Mouse (Mus musculus): Measurements from ENCODE around the gene Slc29a2. TPM values are rescaled to one million over a fixed set of nuclear protein-coding genes. Genes with fewer than 3 reads are reported as not detected.

Slc29a2 gene
- polyA plus RNA-seq (2015; fragmentation: Nextera tagmentation; extraction: Ambion mirVana), result 6.4 and 7.1 TPM in 2 replicates

DNA sequence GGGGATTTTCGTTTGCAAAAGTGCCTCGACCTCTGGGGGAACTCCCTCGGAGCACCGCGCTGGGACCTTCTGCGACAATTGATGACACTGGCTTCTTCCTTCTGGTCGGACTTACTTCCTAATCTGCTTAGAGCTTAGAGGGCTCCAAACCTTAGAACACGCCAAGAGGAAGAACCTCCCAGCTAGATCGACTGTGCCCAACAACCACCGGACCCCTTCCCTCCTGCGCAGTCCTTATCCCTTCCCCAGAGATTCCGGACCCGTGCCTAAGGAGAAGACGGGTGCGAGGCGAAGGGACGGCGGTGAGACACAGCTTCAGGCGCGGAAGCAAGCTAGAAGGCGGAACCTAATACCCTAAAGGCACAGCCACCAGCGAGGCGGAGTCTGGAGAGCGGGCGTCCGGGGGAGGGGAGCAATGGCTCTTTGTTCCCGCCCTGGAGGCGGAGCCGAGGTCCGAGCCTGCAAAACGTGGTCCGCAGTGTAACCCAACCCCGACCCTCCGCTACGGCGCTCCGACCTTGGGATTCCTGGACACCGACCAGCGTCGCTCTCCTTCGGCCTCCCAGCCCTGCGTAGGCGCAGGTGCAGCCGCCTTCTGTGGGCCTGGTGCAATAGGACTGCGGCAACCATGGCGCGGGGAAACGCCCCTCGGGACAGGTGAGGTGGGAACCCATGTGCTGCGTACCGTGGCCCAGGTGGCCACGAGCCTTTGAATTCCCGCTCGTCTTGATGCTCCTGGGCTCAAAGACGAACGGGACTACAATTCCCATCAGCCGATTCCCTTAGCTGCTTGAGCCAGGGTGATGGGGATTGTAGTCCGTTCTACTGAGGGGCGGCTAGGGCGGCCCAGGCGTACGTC, at the start of gene Slc29a2:
TSS of gene Slc29a2 (plus strand) at position 240 of the 859 bp plus-strand sequence.
- ATAC-seq (ENCODE audit: low FRiP score, low TSS enrichment), result peak; percentile 97
- WGBS, result under 1% methylated on average over 62 of the region's 62 CpGs
- peaks cover 8% of the 10 kb centered on the region; the same call in 1 of the 2 replicates for H3K36me3 ChIP-seq (ENCODE audit: insufficient read depth, low read length)
- H3K27me3 ChIP-seq (ENCODE audit: insufficient read depth, low read length), result no peaks in the 10 kb centered on the region
- peak within 1 kb of the TSS; percentile 86 for H3K4me3 ChIP-seq (ENCODE audit: low read length)
- H3K4me2 ChIP-seq (replicated peaks; ENCODE audit: low read depth, low read length), result peak within 1 kb of the TSS; percentile 97
- H3K4me1 ChIP-seq (ENCODE audit: insufficient read depth, low read length), result peaks cover 7% of the 10 kb centered on the region; the same call in 1 of the 2 replicates
- peak within 1 kb of the TSS; percentile 85 for H3K27ac ChIP-seq (ENCODE audit: low read length)
- H3K9me3 ChIP-seq (ENCODE audit: low read length), result no peaks in the 10 kb centered on the region
- H3K9ac ChIP-seq (replicated peaks; ENCODE audit: low read length), result peak within 1 kb of the TSS; percentile 82

DNA sequence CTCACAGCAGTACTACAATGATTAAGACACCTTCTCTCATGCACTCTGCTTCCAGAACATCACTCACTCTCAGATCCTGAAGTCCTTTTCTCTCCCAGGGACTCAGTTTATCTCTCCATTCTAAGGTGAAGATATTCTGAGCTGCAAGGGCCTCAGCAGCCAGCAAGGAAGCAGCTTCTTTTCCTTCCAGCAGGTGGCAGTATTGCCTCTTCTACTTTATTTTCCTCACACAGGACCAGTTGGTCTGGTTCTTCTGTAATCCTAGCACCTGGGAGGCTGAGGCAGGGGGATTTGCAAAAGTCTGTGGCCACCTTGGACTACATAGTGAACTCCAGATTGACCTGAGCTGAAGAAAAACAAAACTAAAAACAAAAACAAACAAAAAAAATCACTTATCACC, 41.9 kb upstream of the Slc29a2 start:
- no peak for ATAC-seq (ENCODE audit: low FRiP score, low TSS enrichment)
- Histone ChIP-seq H3K4me2 (replicated peaks; ENCODE audit: low read depth, low read length) (no peak overlapping the region), H3K9ac (replicated peaks; ENCODE audit: low read length) (no peak overlapping the region), H3K4me3 (ENCODE audit: low read length) (no peak overlapping the region), H3K27ac (ENCODE audit: low read length) (no peak overlapping the region), H3K27me3 (ENCODE audit: insufficient read depth, low read length) (peaks cover 20% of the 10 kb centered on the region), H3K9me3 (ENCODE audit: low read length) (no peaks in the 10 kb centered on the region), H3K36me3 (ENCODE audit: insufficient read depth, low read length) (no peaks in the 10 kb centered on the region), H3K4me1 (ENCODE audit: insufficient read depth, low read length) (no peaks in the 10 kb centered on the region)

DNA sequence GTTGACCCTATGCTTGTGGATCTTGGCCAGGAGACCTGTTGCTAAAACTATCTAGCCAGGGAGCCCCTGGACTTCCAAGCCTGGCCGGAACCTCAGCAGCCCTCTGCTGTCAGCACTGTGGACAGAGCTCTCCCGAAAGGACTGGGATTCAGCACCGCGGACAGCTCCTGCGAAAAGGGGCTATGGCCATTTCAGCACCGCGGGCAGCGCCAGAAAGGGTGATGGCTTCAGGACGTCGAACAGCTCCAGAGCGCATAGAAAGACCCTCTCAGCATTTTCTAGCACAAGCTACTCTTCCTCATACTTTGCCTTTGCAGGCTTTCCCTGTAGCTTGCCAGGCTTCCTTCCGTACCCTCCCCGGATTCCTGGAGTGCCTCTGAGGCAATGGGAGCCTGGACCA, 34.6 kb upstream of the Slc29a2 start:
- Histone ChIP-seq H3K27me3 (ENCODE audit: insufficient read depth, low read length) (peaks cover 50% of the 10 kb centered on the region), H3K4me3 (ENCODE audit: low read length) (no peak overlapping the region), H3K9ac (replicated peaks; ENCODE audit: low read length) (no peak overlapping the region), H3K4me2 (replicated peaks; ENCODE audit: low read depth, low read length) (no peak overlapping the region), H3K9me3 (ENCODE audit: low read length) (no peaks in the 10 kb centered on the region), H3K36me3 (ENCODE audit: insufficient read depth, low read length) (no peaks in the 10 kb centered on the region), H3K4me1 (ENCODE audit: insufficient read depth, low read length) (no peaks in the 10 kb centered on the region), H3K27ac (ENCODE audit: low read length) (no peak overlapping the region)
- WGBS, result 3% methylated on average over 13 of the region's 13 CpGs
- ATAC-seq (ENCODE audit: low FRiP score, low TSS enrichment), result 0 out of 2 replicates have a peak, but pooled peaks have one; percentile 31

DNA sequence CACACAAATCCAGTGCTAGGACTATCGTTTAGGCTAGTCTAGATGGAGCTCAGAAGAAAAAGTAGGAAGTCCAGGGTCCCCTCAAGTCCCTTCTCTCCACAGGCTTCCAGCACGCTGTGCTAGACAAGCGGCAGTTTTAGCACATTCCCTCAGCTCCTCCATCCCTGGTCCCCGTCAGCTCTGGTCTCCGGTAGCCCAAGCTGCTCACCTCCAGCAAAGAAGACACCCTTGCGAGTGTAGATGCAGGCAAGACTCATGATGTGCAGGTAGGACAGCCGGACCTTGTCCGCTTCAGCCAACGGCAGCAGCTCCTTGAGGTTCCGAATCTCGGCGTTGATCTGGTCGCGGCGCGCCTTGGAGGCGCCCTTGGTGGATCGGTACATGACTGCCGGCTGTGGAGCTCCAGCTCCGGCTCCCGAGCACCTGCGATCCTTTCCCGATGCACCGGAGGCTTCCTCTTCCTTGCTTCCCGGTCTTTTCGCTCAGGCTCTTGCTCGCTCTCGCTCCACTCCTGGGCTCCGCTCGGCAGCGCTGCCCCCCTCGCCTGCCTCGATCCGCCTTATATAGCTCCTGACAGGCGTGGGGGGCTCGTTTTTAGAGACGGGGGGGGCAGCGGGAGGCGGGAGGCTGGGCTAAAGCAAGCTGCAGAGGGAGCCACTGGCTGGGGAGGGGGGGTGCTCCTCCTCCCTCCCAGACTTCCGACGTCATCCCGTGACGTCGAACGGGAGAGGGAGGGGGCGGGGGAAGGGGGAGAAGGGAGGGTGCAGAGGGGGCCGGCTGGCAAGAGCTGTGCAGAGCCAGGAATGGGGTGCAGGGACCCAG, 34.0 kb upstream of the Slc29a2 start:
- H3K4me1 ChIP-seq (ENCODE audit: insufficient read depth, low read length), result no peaks in the 10 kb centered on the region
- no peak for ATAC-seq (ENCODE audit: low FRiP score, low TSS enrichment)
- WGBS, result 19% methylated on average over 47 of the region's 47 CpGs

DNA sequence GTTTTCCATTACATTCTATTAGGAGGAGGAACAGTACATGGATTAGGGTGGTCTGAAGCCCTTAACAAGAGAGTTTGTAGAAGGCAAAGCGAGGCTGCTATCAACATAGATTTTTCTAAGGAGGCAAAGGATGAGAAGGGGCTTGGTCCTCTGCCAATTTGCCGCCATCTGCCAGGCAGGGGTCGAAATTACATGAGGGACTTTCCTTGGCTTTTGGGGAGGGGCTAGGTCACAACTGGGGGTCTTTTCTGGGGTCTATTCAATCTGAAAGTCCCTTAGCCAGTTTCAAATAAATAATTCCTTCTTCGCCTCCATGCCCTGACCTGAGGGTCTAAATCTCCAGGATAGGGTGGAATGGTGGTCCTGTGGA, 33.4 kb upstream of the Slc29a2 start, which contains the start of gene Npas4:
TSS of gene Npas4 (minus strand) at position 61 of the 370 bp plus-strand sequence.
- WGBS, result 22% methylated on average over 4 of the region's 4 CpGs
- Histone ChIP-seq H3K27ac (ENCODE audit: low read length) (no peak within 1 kb of the TSS), H3K4me2 (replicated peaks; ENCODE audit: low read depth, low read length) (no peak within 1 kb of the TSS), H3K4me1 (ENCODE audit: insufficient read depth, low read length) (no peaks in the 10 kb centered on the region), H3K9me3 (ENCODE audit: low read length) (no peaks in the 10 kb centered on the region), H3K36me3 (ENCODE audit: insufficient read depth, low read length) (no peaks in the 10 kb centered on the region), H3K4me3 (ENCODE audit: low read length) (no peak within 1 kb of the TSS), H3K27me3 (ENCODE audit: insufficient read depth, low read length) (peaks cover 39% of the 10 kb centered on the region), H3K9ac (replicated peaks; ENCODE audit: low read length) (no peak within 1 kb of the TSS)
- no peak for ATAC-seq (ENCODE audit: low FRiP score, low TSS enrichment)

More for the DNA sequence above, 34.0 kb upstream of the Slc29a2 start:
- H3K27ac ChIP-seq (ENCODE audit: low read length), result no peak overlapping the region
- no peak overlapping the region for H3K4me3 ChIP-seq (ENCODE audit: low read length)
- no peak overlapping the region for H3K4me2 ChIP-seq (replicated peaks; ENCODE audit: low read depth, low read length)
- H3K9me3 ChIP-seq (ENCODE audit: low read length), result no peaks in the 10 kb centered on the region
- peaks cover 44% of the 10 kb centered on the region for H3K27me3 ChIP-seq (ENCODE audit: insufficient read depth, low read length)
- no peak overlapping the region for H3K9ac ChIP-seq (replicated peaks; ENCODE audit: low read length)
- H3K36me3 ChIP-seq (ENCODE audit: insufficient read depth, low read length), result no peaks in the 10 kb centered on the region

DNA sequence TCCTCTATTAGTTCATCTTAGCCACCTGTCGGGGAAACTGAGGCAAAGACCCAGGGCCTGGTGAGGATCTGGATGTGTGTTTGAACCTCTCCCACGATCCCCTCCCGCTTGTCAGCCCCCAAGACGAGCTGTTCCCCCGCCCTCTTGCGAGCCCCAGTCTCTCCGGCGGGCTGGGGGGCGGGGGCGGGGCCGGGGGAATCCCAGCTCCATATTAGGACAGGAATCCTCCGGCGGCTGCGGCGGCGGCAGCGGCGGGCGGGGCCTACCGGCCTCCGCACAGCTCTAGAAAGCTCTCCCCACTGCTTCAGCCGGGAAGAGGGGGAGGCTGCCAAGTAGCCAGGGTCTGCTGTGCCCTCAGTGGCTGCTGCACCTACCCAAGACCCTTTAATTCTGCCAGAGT, 32.9 kb upstream of the Slc29a2 start:
- peaks cover 36% of the 10 kb centered on the region for H3K27me3 ChIP-seq (ENCODE audit: insufficient read depth, low read length)
- H3K36me3 ChIP-seq (ENCODE audit: insufficient read depth, low read length), result no peaks in the 10 kb centered on the region
- H3K9me3 ChIP-seq (ENCODE audit: low read length), result no peaks in the 10 kb centered on the region
- no peak overlapping the region for H3K4me3 ChIP-seq (ENCODE audit: low read length)
- no peak overlapping the region for H3K4me2 ChIP-seq (replicated peaks; ENCODE audit: low read depth, low read length)
- H3K4me1 ChIP-seq (ENCODE audit: insufficient read depth, low read length), result no peaks in the 10 kb centered on the region
- no peak for ATAC-seq (ENCODE audit: low FRiP score, low TSS enrichment)
- H3K27ac ChIP-seq (ENCODE audit: low read length), result no peak overlapping the region
- 2% methylated on average over 21 of the region's 22 CpGs for WGBS
- H3K9ac ChIP-seq (replicated peaks; ENCODE audit: low read length), result no peak overlapping the region

DNA sequence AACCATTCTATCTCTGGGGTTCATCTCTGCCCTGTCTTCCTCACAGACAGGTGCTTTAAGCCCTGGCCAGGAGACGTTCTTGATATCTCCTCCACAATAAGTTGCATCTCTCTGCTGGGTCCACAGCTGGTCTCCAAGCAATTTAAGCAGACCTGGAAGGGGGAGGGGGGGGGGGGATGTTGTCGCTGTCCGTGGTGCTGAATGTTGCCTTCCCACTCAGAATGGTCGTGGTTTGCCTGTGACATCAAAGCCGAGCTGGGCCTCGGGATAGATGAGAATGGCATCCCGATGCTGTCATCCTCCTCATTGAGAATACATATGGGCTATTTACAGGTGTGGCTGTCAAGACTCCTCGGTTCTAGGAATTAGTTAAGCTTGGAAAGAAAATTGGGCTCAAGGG, 31.3 kb upstream of the Slc29a2 start:
- Histone ChIP-seq H3K27ac (ENCODE audit: low read length) (no peak overlapping the region), H3K4me3 (ENCODE audit: low read length) (no peak overlapping the region), H3K27me3 (ENCODE audit: insufficient read depth, low read length) (peaks cover 36% of the 10 kb centered on the region), H3K9me3 (ENCODE audit: low read length) (no peaks in the 10 kb centered on the region), H3K36me3 (ENCODE audit: insufficient read depth, low read length) (no peaks in the 10 kb centered on the region), H3K4me1 (ENCODE audit: insufficient read depth, low read length) (no peaks in the 10 kb centered on the region), H3K9ac (replicated peaks; ENCODE audit: low read length) (no peak overlapping the region), H3K4me2 (replicated peaks; ENCODE audit: low read depth, low read length) (no peak overlapping the region)
- WGBS, result 17% methylated on average over 8 of the region's 8 CpGs
- no peak for ATAC-seq (ENCODE audit: low FRiP score, low TSS enrichment)

DNA sequence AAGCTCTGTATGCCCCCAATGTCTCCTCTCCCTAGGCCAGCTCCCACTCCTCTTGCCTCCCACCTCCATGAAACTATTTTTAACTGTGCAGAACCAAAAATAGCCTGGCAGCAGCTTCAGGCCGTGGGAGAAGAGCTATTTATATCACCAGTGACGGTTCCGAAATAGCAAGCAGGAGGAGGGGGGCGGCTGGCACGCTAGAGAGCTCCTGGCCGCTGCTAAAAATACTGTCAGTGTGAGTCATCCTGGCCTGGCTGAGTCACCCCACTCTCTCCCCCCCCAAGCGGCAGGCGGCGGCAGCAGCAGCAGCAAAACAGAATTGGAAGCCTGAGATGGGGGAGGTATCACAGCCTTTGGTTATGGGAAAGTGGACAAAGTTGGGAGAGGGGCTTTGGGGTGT, 30.8 kb upstream of the Slc29a2 start:
- H3K4me1 ChIP-seq (ENCODE audit: insufficient read depth, low read length), result no peaks in the 10 kb centered on the region
- no peaks in the 10 kb centered on the region for H3K9me3 ChIP-seq (ENCODE audit: low read length)
- WGBS, result 0% methylated on average over 9 of the region's 9 CpGs
- H3K4me2 ChIP-seq (replicated peaks; ENCODE audit: low read depth, low read length), result no peak overlapping the region
- no peaks in the 10 kb centered on the region for H3K36me3 ChIP-seq (ENCODE audit: insufficient read depth, low read length)
- no peak overlapping the region for H3K9ac ChIP-seq (replicated peaks; ENCODE audit: low read length)
- H3K27me3 ChIP-seq (ENCODE audit: insufficient read depth, low read length), result peaks cover 36% of the 10 kb centered on the region
- no peak overlapping the region for H3K27ac ChIP-seq (ENCODE audit: low read length)
- no peak for ATAC-seq (ENCODE audit: low FRiP score, low TSS enrichment)
- H3K4me3 ChIP-seq (ENCODE audit: low read length), result no peak overlapping the region

DNA sequence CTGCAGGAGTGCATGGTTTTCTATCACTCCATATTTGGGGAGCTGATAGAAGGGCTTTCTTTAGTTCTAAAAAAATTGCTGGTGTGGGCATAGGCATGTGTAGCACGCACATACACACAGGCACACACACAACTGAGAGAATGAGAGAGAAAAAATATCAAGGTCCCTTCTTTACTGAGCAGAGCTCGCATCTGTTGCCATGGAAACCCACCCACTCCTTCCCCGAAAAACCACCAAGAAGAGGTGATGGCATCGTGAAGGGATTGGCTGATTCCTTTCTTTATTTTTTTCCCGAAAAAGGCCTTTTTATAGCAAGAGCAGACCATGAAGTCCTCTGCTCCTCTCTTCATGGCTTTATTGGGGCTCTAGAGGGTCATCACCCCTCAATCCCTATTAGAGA, 29.6 kb upstream of the Slc29a2 start:
- no peak overlapping the region for H3K4me3 ChIP-seq (ENCODE audit: low read length)

More for the DNA sequence above, 29.6 kb upstream of the Slc29a2 start:
- 64% methylated on average over 5 of the region's 5 CpGs for WGBS
- ATAC-seq (ENCODE audit: low FRiP score, low TSS enrichment), result no peak
- H3K27me3 ChIP-seq (ENCODE audit: insufficient read depth, low read length), result peaks cover 36% of the 10 kb centered on the region
- H3K4me1 ChIP-seq (ENCODE audit: insufficient read depth, low read length), result no peaks in the 10 kb centered on the region
- no peak overlapping the region for H3K4me2 ChIP-seq (replicated peaks; ENCODE audit: low read depth, low read length)
- no peak overlapping the region for H3K9ac ChIP-seq (replicated peaks; ENCODE audit: low read length)
- H3K9me3 ChIP-seq (ENCODE audit: low read length), result no peaks in the 10 kb centered on the region
- H3K27ac ChIP-seq (ENCODE audit: low read length), result no peak overlapping the region
- H3K36me3 ChIP-seq (ENCODE audit: insufficient read depth, low read length), result no peaks in the 10 kb centered on the region

Data from kidney, embryonic 16.5 days (tissue).